Mouse (Mus musculus) MEL (cell line): Measurements from ENCODE around the gene Mcur1.

ENCODE experiments used
- CHD2 ChIP-seq: IDR thresholded peaks from 2 replicates; pipeline ENCODE4 v1.6.1; 2011; ENCODE audit warnings: low read length, improper control_type of control experiment
- CTCF ChIP-seq, 3 experiments: IDR thresholded peaks in 2 of 3; conservative IDR thresholded peaks in 1 of 3; 2 replicates each; pipeline ENCODE4 v1.5.1; 2011 to 2012; ENCODE audit warnings: low read length in 3 of 3, low read depth in 2 of 3, mild to moderate bottlenecking in 2 of 3, improper control_type of control experiment in 1 of 3, inconsistent platforms in 1 of 3, mixed read lengths in 1 of 3, moderate library complexity in 1 of 3; ENCODE audit not compliant: control insufficient read depth in 1 of 3, insufficient read depth in 1 of 3, poor library complexity in 1 of 3, severe bottlenecking in 1 of 3
- KAT2A ChIP-seq: conservative IDR thresholded peaks from 2 replicates; pipeline ENCODE4 v1.6.1; 2012; ENCODE audit warnings: low read depth, low read length, improper control_type of control experiment, inconsistent platforms
- MAX ChIP-seq: IDR thresholded peaks from 2 replicates; pipeline ENCODE4 v1.6.1; 2011; ENCODE audit warnings: low read length, improper control_type of control experiment
- POLR2A ChIP-seq, 2 experiments: IDR thresholded peaks; 2 replicates each; pipeline ENCODE4 v1.6.1; 2011 to 2012; ENCODE audit warnings: low read length in 2 of 2, mild to moderate bottlenecking in 2 of 2, control low read depth in 1 of 2, improper control_type of control experiment in 1 of 2, low read depth in 1 of 2, moderate library complexity in 1 of 2; ENCODE audit not compliant: control insufficient read depth in 1 of 2, insufficient read depth in 1 of 2, poor library complexity in 1 of 2
- POLR2AphosphoS2 ChIP-seq: IDR thresholded peaks from 2 replicates; pipeline ENCODE4 v1.6.1; 2011; ENCODE audit warnings: low read length, improper control_type of control experiment
- RCOR1 ChIP-seq: IDR thresholded peaks from 2 replicates; pipeline ENCODE4 v1.6.1; 2012; ENCODE audit warnings: low read depth, mild to moderate bottlenecking, inconsistent platforms, low read length, improper control_type of control experiment
- SMC3 ChIP-seq: IDR thresholded peaks from 2 replicates; pipeline ENCODE4 v1.6.1; 2011; ENCODE audit warnings: low read depth, low read length, improper control_type of control experiment
- TCF12 ChIP-seq: IDR thresholded peaks from 2 replicates; pipeline ENCODE4 v1.6.1; 2014; ENCODE audit warnings: low read depth, mild to moderate bottlenecking, inconsistent platforms, low read length, improper control_type of control experiment, moderate library complexity
- USF2 ChIP-seq, 2 experiments: IDR thresholded peaks; 2 replicates each; pipeline ENCODE4 v1.6.1; 2011 to 2012; ENCODE audit warnings: improper control_type of control experiment in 2 of 2, low read length in 2 of 2, borderline replicate concordance in 1 of 2, inconsistent platforms in 1 of 2, low read depth in 1 of 2, mild to moderate bottlenecking in 1 of 2; ENCODE audit not compliant: insufficient read depth in 1 of 2

DNA sequence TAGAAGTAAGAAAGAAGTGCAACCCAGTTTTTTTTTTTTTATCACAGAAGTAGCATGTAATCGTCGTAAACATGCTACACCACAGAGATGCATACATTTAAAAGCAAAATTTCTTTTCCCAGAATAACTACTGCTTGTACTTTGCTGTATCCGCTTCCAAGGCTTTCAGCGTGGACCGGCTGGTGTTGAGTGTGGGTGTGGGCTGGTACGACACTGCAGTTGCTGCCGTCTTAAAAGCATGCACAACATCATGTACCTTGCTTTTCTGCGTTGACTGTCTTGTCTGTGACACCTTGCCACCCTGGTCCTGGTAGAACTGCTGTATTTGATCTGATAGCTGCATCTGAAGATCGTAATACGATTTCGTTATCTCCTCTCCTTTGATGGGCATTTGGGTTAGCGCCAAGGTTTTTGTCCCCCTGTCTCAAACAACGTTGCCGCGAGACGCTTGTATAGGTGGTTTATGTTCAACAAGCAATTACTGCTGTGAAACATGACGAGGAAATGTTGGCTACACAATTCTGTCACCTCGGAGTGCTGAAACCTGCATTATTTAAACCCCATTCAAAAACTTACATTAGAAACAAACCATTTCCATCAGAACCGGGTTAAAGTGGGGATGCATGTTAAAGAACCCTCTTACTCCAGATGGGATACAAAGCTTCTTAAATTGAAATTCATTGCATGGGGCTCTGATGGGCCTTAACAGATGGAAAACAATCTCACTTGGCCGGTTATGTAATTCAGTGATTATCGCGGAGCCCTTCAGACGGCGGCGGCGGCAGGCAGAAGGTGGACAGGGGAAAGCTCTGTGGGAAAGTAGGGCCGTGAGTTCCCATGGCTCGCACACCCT, 32.1 kb upstream of the Mcur1 start:
- TF ChIP-seq MAX: no peak
- TF ChIP-seq CHD2: no peak
- TF ChIP-seq TCF12: no peak
- no peak for TF ChIP-seq USF2 (IDR thresholded peaks at IDR 0.05; ENCODE audit: borderline replicate concordance in 1 of 2, insufficient read depth in 1 of 2, low read depth in 1 of 2, low read length in 2 of 2)
- no peak for TF ChIP-seq KAT2A
- TF ChIP-seq SMC3: no peak
- no peak for TF ChIP-seq CTCF (IDR thresholded peaks at IDR 0.05 in 2 of 3, conservative IDR thresholded peaks at IDR 0.05 in 1 of 3; ENCODE audit: control insufficient read depth in 1 of 3, insufficient read depth in 1 of 3, low read depth in 2 of 3, low read length in 3 of 3, poor library complexity in 1 of 3, severe bottlenecking in 1 of 3)
- TF ChIP-seq POLR2AphosphoS2: no peak
- no peak for TF ChIP-seq RCOR1
- no peak for TF ChIP-seq POLR2A (IDR thresholded peaks at IDR 0.05; ENCODE audit: control insufficient read depth in 1 of 2, insufficient read depth in 1 of 2, low read depth in 1 of 2, low read length in 2 of 2, poor library complexity in 1 of 2)
